Mouse (Mus musculus): Measurements from ENCODE around the gene Dnm1.
A peak's percentile ranks its signal among the peaks of the same experiment; 100 is the strongest.
"Not testable (repeated sequence)": the region's sequence is repeated elsewhere in the genome, so short reads cannot be mapped to it uniquely, and the experiment has no call there.

Gene Dnm1

DNA sequence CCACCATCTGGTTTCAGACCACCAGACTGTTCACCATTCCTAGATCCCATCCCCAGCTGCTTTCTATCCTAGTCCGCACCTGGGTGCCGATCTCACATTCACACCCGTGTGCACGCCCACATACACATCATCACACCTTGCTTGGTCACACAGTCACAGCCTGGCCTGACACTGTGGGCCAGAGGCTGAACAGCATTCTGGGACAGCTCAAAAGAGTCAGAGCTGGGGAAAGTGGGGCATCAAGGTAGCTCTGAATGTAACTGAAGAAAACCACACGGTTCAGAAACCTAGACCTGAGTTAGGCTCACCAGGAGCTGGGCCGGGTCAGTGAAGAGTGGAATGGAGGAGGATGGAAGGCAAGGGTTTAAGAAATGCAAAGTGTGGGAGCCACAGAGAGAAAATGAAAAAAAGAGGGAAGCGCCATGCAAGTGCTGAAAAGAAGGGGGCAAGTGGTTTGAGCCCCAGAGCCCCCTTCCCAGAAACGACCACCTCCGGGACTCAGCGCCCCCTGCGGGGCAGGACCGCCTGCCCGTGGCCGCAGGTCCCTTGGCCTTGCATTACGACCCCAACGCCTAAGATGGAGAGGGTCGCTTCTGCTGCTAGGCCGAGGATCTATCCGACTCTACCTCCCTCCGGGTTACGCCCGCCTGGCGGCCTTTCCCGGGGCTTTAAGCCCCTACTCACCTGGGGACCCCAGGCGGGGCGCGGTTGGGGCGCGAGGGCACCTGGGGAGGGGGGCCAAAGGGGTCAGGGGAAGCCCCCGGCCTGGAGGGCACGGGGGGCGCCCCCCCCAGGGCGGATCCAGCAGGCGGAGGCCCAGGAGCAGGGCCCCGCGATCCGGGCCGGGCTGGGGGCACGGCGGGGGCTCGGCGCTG lies 41.5 kb downstream of the Dnm1 start:
- no peak for DNase-seq

GRCm38 (mm10) chr2:32310096-32310845 lies 42.9 kb downstream of the Dnm1 start:
- DNase-seq, result no peak

GRCm38 (mm10) chr2:32308870-32309568 lies 44.1 kb downstream of the Dnm1 start:
- DNase-seq, result no peak

- peak; percentile 86 for DNase-seq
Observed at GRCm38 (mm10) chr2:32307941-32308760, 45.0 kb downstream of the Dnm1 start.

DNA sequence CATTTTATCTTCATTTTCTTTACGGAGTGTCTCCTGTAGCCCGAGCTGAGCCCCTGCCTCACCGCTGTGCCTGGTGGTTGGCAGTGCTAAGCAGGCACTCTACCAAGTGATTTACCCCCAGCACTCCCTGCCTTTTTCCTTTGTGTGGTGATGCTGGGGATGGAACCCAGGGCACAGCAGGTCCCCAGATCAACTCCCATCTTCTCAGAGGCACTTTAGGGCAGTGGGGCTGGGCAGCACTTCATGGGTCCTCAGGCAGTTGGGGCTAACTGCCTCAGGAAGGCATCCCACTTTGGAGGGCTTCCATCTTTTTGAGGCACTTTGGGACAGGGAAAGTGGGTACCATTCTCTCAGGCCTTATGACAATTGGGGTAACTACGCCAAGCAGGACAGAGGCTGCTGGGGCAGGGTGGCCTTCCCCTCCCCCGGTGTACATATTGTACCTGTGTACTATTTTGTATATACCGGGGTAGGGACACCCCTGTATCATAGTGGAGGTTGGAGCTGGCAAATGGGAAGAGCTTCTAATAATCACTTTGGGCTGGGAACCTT lies 45.8 kb downstream of the Dnm1 start:
- DNase-seq, result no peak

- DNase-seq, result no peak
Observed at GRCm38 (mm10) chr2:32306176-32306575, 47.0 kb downstream of the Dnm1 start.

DNA sequence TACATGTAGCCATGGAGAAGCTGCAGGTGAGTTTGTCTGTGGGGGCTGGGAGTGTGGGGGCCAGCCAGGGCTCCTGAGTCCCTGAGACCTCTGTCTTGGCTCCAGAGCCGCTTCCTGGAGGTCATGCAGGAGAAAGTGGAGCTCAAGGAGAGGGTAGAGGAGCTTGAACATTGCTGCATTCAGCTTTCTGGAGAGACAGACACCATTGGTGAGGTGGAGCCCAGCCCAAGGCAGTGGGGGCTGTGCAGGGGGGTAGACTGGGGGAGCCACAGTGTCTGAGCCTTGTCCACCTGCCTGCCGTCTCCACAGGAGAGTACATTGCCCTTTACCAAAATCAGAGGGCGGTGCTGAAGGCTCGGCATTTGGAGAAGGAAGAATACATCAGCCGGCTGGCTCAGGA lies 47.5 kb downstream of the Dnm1 start:
- DNase-seq, result no peak

DNA sequence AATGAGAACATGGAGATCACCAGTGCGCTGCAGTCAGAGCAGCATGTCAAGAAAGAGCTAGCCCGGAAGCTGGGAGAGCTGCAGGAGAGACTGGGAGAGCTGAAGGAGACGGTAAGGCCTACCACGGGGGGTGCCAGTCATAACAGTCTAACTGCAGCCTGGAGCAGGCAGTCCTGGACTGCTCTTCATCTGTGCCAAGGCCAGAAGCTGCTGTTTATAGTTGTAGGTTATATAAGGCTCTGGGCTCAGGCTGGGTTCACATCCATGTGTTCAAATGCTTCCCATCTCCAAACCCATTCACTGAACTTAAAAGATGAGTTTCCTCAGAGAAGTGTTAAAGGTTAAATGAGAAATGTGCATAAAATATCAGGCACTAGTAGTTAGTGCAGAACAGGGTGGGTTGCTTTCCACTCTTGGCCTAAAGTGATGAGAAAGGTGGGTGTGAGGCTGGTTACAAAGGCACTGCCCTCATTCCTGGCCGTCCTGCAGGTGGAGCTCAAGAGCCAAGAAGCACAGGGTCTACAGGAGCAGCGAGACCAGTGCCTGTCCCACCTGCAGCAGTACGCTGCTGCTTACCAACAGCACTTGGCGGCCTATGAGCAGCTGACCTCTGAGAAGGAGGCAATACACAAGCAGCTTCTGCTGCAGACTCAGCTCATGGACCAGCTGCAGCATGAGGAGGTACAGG lies 48.8 kb downstream of the Dnm1 start:
- peak; percentile 85 for DNase-seq

GRCm38 (mm10) chr2:32302952-32303351 lies 50.2 kb downstream of the Dnm1 start:
- no peak for DNase-seq

- no peak for DNase-seq
Observed at GRCm38 (mm10) chr2:32299469-32299868, 53.7 kb downstream of the Dnm1 start.

DNA sequence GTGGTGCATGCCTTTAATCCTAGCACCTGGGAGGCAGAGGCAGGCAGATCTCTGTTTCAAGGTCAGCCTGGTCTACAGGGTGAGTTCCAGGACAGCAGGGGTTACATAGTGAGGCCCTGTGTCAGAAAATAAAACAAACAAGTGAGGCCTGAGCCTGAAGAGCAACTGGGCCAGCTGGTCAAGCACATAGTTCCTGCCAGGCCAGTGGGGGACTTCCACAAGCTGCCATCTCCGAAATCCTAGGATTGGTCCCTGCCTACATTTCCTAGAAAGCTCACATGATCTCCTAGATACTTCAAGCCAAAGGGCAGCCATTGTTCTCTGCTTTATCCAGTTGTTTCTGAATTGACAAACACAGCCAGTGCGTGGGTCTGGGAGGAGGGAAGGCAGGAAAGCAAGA lies 57.3 kb downstream of the Dnm1 start:
- not testable (repeated sequence) for DNase-seq

- DNase-seq, result no peak
Observed at GRCm38 (mm10) chr2:32295285-32295684, 57.9 kb downstream of the Dnm1 start.

GRCm38 (mm10) chr2:32294348-32294747 lies 58.8 kb downstream of the Dnm1 start:
- peak; percentile 78 for DNase-seq

DNA sequence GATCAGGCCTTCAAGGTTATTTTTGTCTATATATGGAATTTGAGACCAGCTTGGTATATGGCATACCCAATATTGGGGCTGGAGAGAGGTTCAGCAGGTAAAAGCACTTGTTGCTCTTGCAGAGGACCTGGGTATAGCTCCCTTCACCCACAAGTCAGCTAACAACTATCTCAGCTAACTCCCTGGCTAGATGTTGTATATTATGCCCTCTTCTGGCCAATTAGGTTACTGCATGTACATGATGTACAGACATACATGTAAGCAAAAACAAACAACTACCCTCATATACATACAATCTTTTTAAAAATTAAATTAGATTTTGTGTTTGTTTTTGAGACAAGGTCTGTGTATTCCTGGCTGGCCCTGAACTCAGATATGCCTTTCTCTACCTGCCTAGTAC lies 63.6 kb downstream of the Dnm1 start:
- DNase-seq, result peak; percentile 78

GRCm38 (mm10) chr2:32288371-32288931 lies 64.7 kb downstream of the Dnm1 start:
- DNase-seq, result peak; percentile 72

GRCm38 (mm10) chr2:32287923-32288367 lies 65.2 kb downstream of the Dnm1 start, which contains the start of gene Swi5:
Gene Swi5, minus strand, starts transcription at chr2:32288075.
- peak; percentile 99 for DNase-seq

GRCm38 (mm10) chr2:32287334-32287840 lies 65.8 kb downstream of the Dnm1 start, which contains the start of gene Golga2:
Gene Golga2, plus strand, starts transcription at chr2:32287384.
- no peak for DNase-seq

GRCm38 (mm10) chr2:32283986-32284385 lies 69.2 kb downstream of the Dnm1 start:
- no peak for DNase-seq

GRCm38 (mm10) chr2:32282727-32283126 lies 70.4 kb downstream of the Dnm1 start:
- DNase-seq, result peak; percentile 66

GRCm38 (mm10) chr2:32282289-32282688 lies 70.8 kb downstream of the Dnm1 start:
- DNase-seq, result no peak

- no peak for DNase-seq
Observed at GRCm38 (mm10) chr2:32275823-32276222, 77.3 kb downstream of the Dnm1 start.
